Mouse (Mus musculus) CH12.LX (cell line): ENCODE measurements at regions not wholly inside any gene's neighbourhood (a gene's known extent, or its start where the extent isn't known, plus 50 kb on each side); places are given as distances from the start of the nearest gene placed in this dataset.

ENCODE experiments used
- BHLHE40 ChIP-seq: IDR thresholded peaks from 2 replicates; pipeline ENCODE4 v1.6.1; 2011; ENCODE audit warnings: mild to moderate bottlenecking, low read depth, low read length, improper control_type of control experiment
- CTCF ChIP-seq, 2 experiments: IDR thresholded peaks in 1 of 2; conservative IDR thresholded peaks in 1 of 2; 2 replicates each; pipeline ENCODE4 v1.5.1; 2011 to 2012; ENCODE audit warnings: low read depth in 2 of 2, low read length in 2 of 2, improper control_type of control experiment in 1 of 2, inconsistent platforms in 1 of 2, mild to moderate bottlenecking in 1 of 2, moderate library complexity in 1 of 2
- EP300 ChIP-seq: IDR thresholded peaks from 2 replicates; pipeline ENCODE4 v1.6.1; 2011; ENCODE audit warnings: low read length, improper control_type of control experiment
- JUN ChIP-seq: IDR thresholded peaks from 2 replicates; pipeline ENCODE4 v1.6.1; 2011; ENCODE audit warnings: low read depth, mild to moderate bottlenecking, low read length, improper control_type of control experiment, moderate library complexity; ENCODE audit not compliant: insufficient read depth
- JUND ChIP-seq: conservative IDR thresholded peaks from 2 replicates; pipeline ENCODE4 v1.6.1; 2011; ENCODE audit warnings: low read depth, low read length, improper control_type of control experiment
- KAT2A ChIP-seq: IDR thresholded peaks from 2 replicates; pipeline ENCODE4 v1.6.1; 2012; ENCODE audit warnings: low read length, improper control_type of control experiment, inconsistent platforms; ENCODE audit not compliant: insufficient replicate concordance
- NELFE ChIP-seq: IDR thresholded peaks from 2 replicates; pipeline ENCODE4 v1.6.1; 2011; ENCODE audit warnings: low read depth, low read length, improper control_type of control experiment
- POLR2A ChIP-seq: IDR thresholded peaks from 2 replicates; pipeline ENCODE4 v1.6.1; 2011; ENCODE audit warnings: low read depth, mild to moderate bottlenecking, improper control_type of control experiment, low read length
- RAD21 ChIP-seq: IDR thresholded peaks from 2 replicates; pipeline ENCODE4 v1.6.1; 2011; ENCODE audit warnings: low read depth, mild to moderate bottlenecking, low read length, improper control_type of control experiment, moderate library complexity
- USF1 ChIP-seq: IDR thresholded peaks from 2 replicates; pipeline ENCODE4 v1.6.1; 2014; ENCODE audit warnings: low read depth, mild to moderate bottlenecking, inconsistent platforms, low read length, improper control_type of control experiment
- USF2 ChIP-seq: conservative IDR thresholded peaks from 2 replicates; pipeline ENCODE4 v1.6.1; 2011; ENCODE audit warnings: low read depth, low read length, improper control_type of control experiment
- ZMIZ1 ChIP-seq: IDR thresholded peaks from 2 replicates; pipeline ENCODE4 v1.6.1; 2012; ENCODE audit warnings: low read depth, mild to moderate bottlenecking, inconsistent platforms, low read length, improper control_type of control experiment

GRCm38 (mm10) chr1:83748061-83748460 lies 340.1 kb upstream of the Sphkap start:
- no peak for TF ChIP-seq CTCF (conservative IDR thresholded peaks at IDR 0.05 in 1 of 2, IDR thresholded peaks at IDR 0.05 in 1 of 2; ENCODE audit: low read depth in 2 of 2, low read length in 2 of 2)
- no peak for TF ChIP-seq USF1
- TF ChIP-seq EP300: no peak
- no peak for TF ChIP-seq KAT2A
- TF ChIP-seq NELFE: no peak
- no peak for TF ChIP-seq JUND
- TF ChIP-seq USF2: no peak
- TF ChIP-seq POLR2A: no peak
- TF ChIP-seq BHLHE40: no peak
- no peak for TF ChIP-seq ZMIZ1
- TF ChIP-seq JUN: no peak
- no peak for TF ChIP-seq RAD21
